Comparison of ENCODE assay signal across 25 mouse cellular contexts in the genomic region with DNA sequence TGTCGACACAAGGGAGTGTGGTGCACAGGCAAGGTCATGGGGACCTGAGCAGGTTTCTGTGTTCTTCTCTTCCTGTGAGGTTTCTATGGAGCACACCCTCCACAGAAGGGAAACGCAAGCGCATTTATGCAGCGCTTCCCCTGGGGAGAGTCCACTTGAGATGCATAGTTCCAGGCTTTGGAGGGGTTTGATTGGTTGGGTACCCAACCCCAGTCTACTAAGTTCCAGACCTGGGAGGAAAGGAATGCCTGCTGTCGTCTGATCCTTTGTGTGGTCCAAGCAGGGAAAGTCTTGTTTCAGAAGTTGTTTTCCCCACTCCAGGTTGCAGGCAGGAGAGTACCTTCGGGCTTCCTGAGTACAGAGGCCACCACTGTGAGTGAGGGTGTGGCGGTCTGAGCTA. TPM values are rescaled to one million over a fixed set of nuclear protein-coding genes. Genes with fewer than 3 reads are reported as not detected.
DNase-seq lines count a peak whose midpoint lies in the region; ATAC-seq and TF ChIP-seq lines count a peak whose summit lies in the region.
"Had no signal": no experiment of that assay in that cellular context is flagged by ENCODE, and none has a peak within 500 bp of the region (broad histone marks: within the 10 kb centered on the region; RNA-seq: fewer than 3 reads in every experiment).

No protein-coding gene starts in this region.

- H3K4me3 ChIP-seq in gastrocnemius, adult 2 months, result no peak overlapping the region
- H3K4me3 ChIP-seq in midbrain, embryonic 10.5 days, result no peak overlapping the region
- no peak overlapping the region for H3K4me3 ChIP-seq in midbrain, embryonic 15.5 days
- H3K4me3 ChIP-seq: embryonic facial prominence, embryonic 10.5 days; embryonic facial prominence, embryonic 15.5 days; forebrain, embryonic 13.5 days; limb, embryonic 10.5 days; limb, embryonic 15.5 days; liver, embryonic 13.5 days had no signal

- H3K9me3 ChIP-seq in midbrain, embryonic 10.5 days (replicated peaks), result no peaks in the 10 kb centered on the region
- no peaks in the 10 kb centered on the region for H3K9me3 ChIP-seq in midbrain, embryonic 15.5 days
- H3K9me3 ChIP-seq: embryonic facial prominence, embryonic 10.5 days; embryonic facial prominence, embryonic 15.5 days; forebrain, embryonic 13.5 days; limb, embryonic 10.5 days; limb, embryonic 15.5 days; liver, embryonic 13.5 days had no signal

- no peak overlapping the region for H3K4me2 ChIP-seq in midbrain, embryonic 15.5 days
- H3K4me2 ChIP-seq: embryonic facial prominence, embryonic 15.5 days; forebrain, embryonic 13.5 days; limb, embryonic 15.5 days; liver, embryonic 13.5 days had no signal

- peaks cover 64% of the 10 kb centered on the region for H3K4me1 ChIP-seq in midbrain, embryonic 10.5 days
- peaks cover 34% of the 10 kb centered on the region for H3K4me1 ChIP-seq in midbrain, embryonic 15.5 days
- H3K4me1 ChIP-seq: liver, embryonic 13.5 days had no signal

- peaks cover 14% of the 10 kb centered on the region for H3K27me3 ChIP-seq in midbrain, embryonic 10.5 days (ENCODE audit: low read depth, poor library complexity, severe bottlenecking)
- no peaks in the 10 kb centered on the region for H3K27me3 ChIP-seq in midbrain, embryonic 15.5 days (replicated peaks)
- H3K27me3 ChIP-seq: limb, embryonic 15.5 days had no signal

- H3K36me3 ChIP-seq in midbrain, embryonic 10.5 days, result no peaks in the 10 kb centered on the region
- H3K36me3 ChIP-seq in midbrain, embryonic 15.5 days (replicated peaks), result no peaks in the 10 kb centered on the region
- H3K36me3 ChIP-seq: embryonic facial prominence, embryonic 10.5 days; embryonic facial prominence, embryonic 15.5 days; limb, embryonic 10.5 days; limb, embryonic 15.5 days; liver, embryonic 13.5 days had no signal

- peak; percentile 3 for DNase-seq in gastrocnemius, adult 2 months
- no peak for DNase-seq in gastrocnemius, postnatal 36 days
- DNase-seq in midbrain, embryonic 10.5 days (ENCODE audit: low spot score), result no peak
- peak; percentile 78 for DNase-seq in ZHBTc4 (ENCODE audit: low read depth, low spot score)
- DNase-seq in frontal cortex, postnatal 14 days (ENCODE audit: low spot score in 2 of 2), result no peak
- DNase-seq: adrenal gland, adult 8-10 months; heart, postnatal 14 days; kidney, adult 8-10 months; kidney, postnatal 10 days; layer of hippocampus, postnatal 36 days; liver, embryonic 13.5 days; lung, adult 18-20 months; lung, postnatal 14 days; right cerebral cortex, adult 18-20 months; spleen, adult 18-20 months; thymus, postnatal 14 days had no signal

- whole genome bisulfite sequencing in midbrain, embryonic 10.5 days, result 83% methylated on average over 7 of the region's 7 CpGs
- WGBS in midbrain, embryonic 15.5 days, result 79% methylated on average over 7 of the region's 7 CpGs

- H3K27ac ChIP-seq in gastrocnemius, adult 2 months, result no peak overlapping the region
- H3K27ac ChIP-seq in midbrain, embryonic 10.5 days (replicated peaks), result peak overlapping the region; percentile 77; the same call in 1 of the 2 replicates
- no peak overlapping the region for H3K27ac ChIP-seq in midbrain, embryonic 15.5 days
- H3K27ac ChIP-seq: embryonic facial prominence, embryonic 10.5 days; embryonic facial prominence, embryonic 15.5 days; forebrain, embryonic 13.5 days; limb, embryonic 10.5 days; limb, embryonic 15.5 days; liver, embryonic 13.5 days had no signal

- no peak for ATAC-seq in midbrain, embryonic 15.5 days (replicated peaks)
- no peak for ATAC-seq in granulocyte monocyte progenitor cell, adult 5-6 weeks (replicated peaks; ENCODE audit: poor library complexity, severe bottlenecking)
- ATAC-seq: intestine, embryonic 16.5 days; midbrain, embryonic 16.5 days had no signal

- no peak for TF ChIP-seq CTCF in gastrocnemius, adult 2 months (IDR thresholded peaks at IDR 0.05)

- intact Hi-C loops in gastrocnemius, adult 2 months (cut with DNase I), result no loop called here
- intact Hi-C loops in gastrocnemius, postnatal 36 days (cut with DNase I), result no loop called here

- H3K9ac ChIP-seq in midbrain, embryonic 15.5 days, result no peak overlapping the region
- H3K9ac ChIP-seq: embryonic facial prominence, embryonic 15.5 days; forebrain, embryonic 13.5 days; limb, embryonic 15.5 days; liver, embryonic 13.5 days had no signal

RNA-seq across cellular contexts. Expression of a gene that starts 6.7 kb away (rescaled TPM):
- under 1 TPM; 0.23 to 0.75 TPM for total RNA-seq in gastrocnemius, adult 2 months (2021)
- total RNA-seq in gastrocnemius, postnatal 36 days (2021), result under 1 TPM; 0.30 to 0.51 TPM
- 107 and 159 TPM in 2 replicates for polyA plus RNA-seq in midbrain, embryonic 10.5 days (2016; fragmentation: Nextera tagmentation; extraction: Ambion mirVana)
- polyA plus RNA-seq in midbrain, embryonic 15.5 days (2015; fragmentation: Nextera tagmentation; extraction: Ambion mirVana), result 186 and 190 TPM in 2 replicates
- not detected in 2 replicates for total RNA-seq in granulocyte monocyte progenitor cell, adult 5-6 weeks (2014; fragmentation: Nextera tagmentation)
- total RNA-seq in granulocyte monocyte progenitor cell, adult 5-6 weeks (2017), result not detected in 2 replicates

Comparison
In these comparisons a context has a peak if more than half of its experiments do, and no peak if none do; other contexts are left out.
1. DNase-seq: peak in gastrocnemius, adult 2 months (single experiment) and ZHBTc4 (single experiment); none in gastrocnemius, postnatal 36 days (0 of 2), midbrain, embryonic 10.5 days (single experiment) and frontal cortex, postnatal 14 days (0 of 2).